Mouse (Mus musculus) lung, embryonic 14.5 days (tissue): ENCODE results near the gene Tex11. TPM values are rescaled to one million over a fixed set of nuclear protein-coding genes. Genes with fewer than 3 reads are reported as not detected.

Experiments used
- ATAC-seq: fragments of 200-750 bp; cut with Nextera tagmentation; 2 replicates; pipeline ENCODE4 v1.8.0; 2017; ENCODE audit warnings: mild to moderate bottlenecking, moderate TSS enrichment, moderate library complexity; ENCODE audit not compliant: insufficient read depth
- DNase-seq: peaks from one replicate; pipeline ENCODE4 v3.0.0-alpha.2; 2015
- H3K27ac ChIP-seq: fragments of 300-500 bp; sonication (generic); 2 replicates; pipeline ENCODE4 v1.5.1; 2014; ENCODE audit warnings: low read depth, mild to moderate bottlenecking, moderate library complexity
- H3K27me3 ChIP-seq: fragments of 300-500 bp; sonication (generic); 2 replicates; pipeline ENCODE4 v1.6.1; 2014; ENCODE audit warnings: low read length, control low read depth; ENCODE audit not compliant: insufficient read depth
- H3K36me3 ChIP-seq: fragments of 300-500 bp; sonication (generic); 2 replicates; pipeline ENCODE4 v1.6.1; 2014; ENCODE audit warnings: control low read depth; ENCODE audit not compliant: insufficient read depth
- H3K4me1 ChIP-seq: fragments of 300-500 bp; sonication (generic); 2 replicates; pipeline ENCODE4 v1.6.1; 2014; ENCODE audit warnings: antibody characterized with exemption, control low read depth; ENCODE audit not compliant: insufficient read depth
- H3K4me2 ChIP-seq: fragments of 300-500 bp; sonication (generic); 2 replicates; pipeline ENCODE4 v1.6.1; 2014; ENCODE audit warnings: mild to moderate bottlenecking
- H3K4me3 ChIP-seq: fragments of 300-500 bp; sonication (generic); 2 replicates; pipeline ENCODE4 v1.5.1; 2014; ENCODE audit warnings: low read depth, low read length
- H3K9ac ChIP-seq: fragments of 300-500 bp; sonication (generic); 2 replicates; pipeline ENCODE4 v1.6.1; 2014
- H3K9me3 ChIP-seq: fragments of 300-500 bp; sonication (generic); 2 replicates; pipeline ENCODE4 v1.6.1; 2016; ENCODE audit warnings: low read depth, low read length, control low read depth
- CTCF ChIP-seq: IDR thresholded peaks from 2 replicates; pipeline ENCODE4 v1.5.1; 2016; ENCODE audit warnings: antibody characterized with exemption, low read depth
- WGBS: fragments of 180-500 bp; shearing (Covaris S2); extraction: QIAGEN DNeasy Blood & Tissue Kit; methylation state at CpG from one replicate; pipeline ENCODE4 v1.1.7; 2014; 5-methylcytosine and 5-hydroxymethylcytosine counted together
- polyA plus RNA-seq: library from polyadenylated mRNA; unstranded; fragments of >200 nt; fragmentation: Nextera tagmentation; extraction: Ambion mirVana; gene quantifications from 2 replicates; pipeline ENCODE4 v1.2.1, GENCODE M21; 2014

The Tex11 gene
- polyA plus RNA-seq, 1 experiment from 2014 or later = 0.45 TPM

- Histone ChIP-seq H3K27ac (peak overlapping the region; percentile 36; the same call in 1 of the 2 replicates), H3K36me3 (peaks cover 13% of the 10 kb centered on the region; the same call in 1 of the 2 replicates)
These were observed 258.8 kb downstream of the Tex11 start for GRCm38 (mm10) chrX:100800643-100801042.

DNA sequence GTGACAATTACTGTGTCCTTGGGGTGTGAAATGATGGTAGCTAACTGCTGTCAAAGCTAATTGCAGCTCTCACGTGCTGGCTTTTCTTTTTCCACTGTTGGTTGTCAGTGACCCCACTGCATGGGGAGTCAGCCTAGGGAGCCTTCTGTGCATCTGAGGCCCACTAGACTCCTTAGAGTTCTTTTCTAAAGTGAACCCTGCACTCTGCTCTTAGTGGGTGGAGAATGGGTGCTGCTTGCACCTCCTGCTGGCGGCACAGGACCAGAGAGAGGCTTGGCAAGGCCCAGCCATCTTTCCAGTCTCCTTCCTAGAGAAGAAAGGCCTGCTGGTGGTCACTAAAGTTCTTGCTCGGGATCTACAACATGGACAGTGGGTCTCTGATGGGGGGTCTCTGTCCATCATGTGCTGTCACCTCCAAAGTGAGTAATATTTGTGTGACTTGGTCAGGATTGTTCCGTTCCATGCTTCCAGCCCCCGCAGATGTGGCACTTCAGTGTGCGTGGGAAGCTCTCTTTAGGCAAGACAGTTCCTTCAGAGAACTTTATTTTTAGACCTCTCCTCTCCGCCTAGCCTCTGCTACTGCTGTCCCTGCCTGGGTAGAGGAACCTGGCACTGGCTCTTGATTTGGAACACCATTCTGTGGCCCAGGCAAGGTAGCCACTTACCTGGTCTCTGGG lies 261.5 kb downstream of the Tex11 start:
- H3K4me1 ChIP-seq = no peaks in the 10 kb centered on the region
- H3K9ac ChIP-seq = no peak overlapping the region
- ATAC-seq (no peak), DNase-seq (no peak)
- no peaks in the 10 kb centered on the region for H3K27me3 ChIP-seq
- H3K36me3 ChIP-seq = peaks cover 11% of the 10 kb centered on the region; the same call in 1 of the 2 replicates
- H3K9me3 ChIP-seq = no peaks in the 10 kb centered on the region
- no peak overlapping the region for H3K4me2 ChIP-seq
- WGBS = 72% methylated on average over 7 of the region's 7 CpGs
- no peak for TF ChIP-seq CTCF
- H3K27ac ChIP-seq = no peak overlapping the region
- H3K4me3 ChIP-seq = no peak overlapping the region

More at GRCm38 (mm10) chrX:100800643-100801042, 258.8 kb downstream of the Tex11 start:
- H3K4me2 ChIP-seq = no peak overlapping the region
- no peak overlapping the region for H3K9ac ChIP-seq
- TF ChIP-seq CTCF = no peak
- H3K4me3 ChIP-seq = no peak overlapping the region
- 30% methylated on average over 2 of the region's 2 CpGs for WGBS
- no peaks in the 10 kb centered on the region for H3K4me1 ChIP-seq
- ATAC-seq = no peak
- no peaks in the 10 kb centered on the region for H3K27me3 ChIP-seq
- DNase-seq = no peak
- H3K9me3 ChIP-seq = no peaks in the 10 kb centered on the region

DNA sequence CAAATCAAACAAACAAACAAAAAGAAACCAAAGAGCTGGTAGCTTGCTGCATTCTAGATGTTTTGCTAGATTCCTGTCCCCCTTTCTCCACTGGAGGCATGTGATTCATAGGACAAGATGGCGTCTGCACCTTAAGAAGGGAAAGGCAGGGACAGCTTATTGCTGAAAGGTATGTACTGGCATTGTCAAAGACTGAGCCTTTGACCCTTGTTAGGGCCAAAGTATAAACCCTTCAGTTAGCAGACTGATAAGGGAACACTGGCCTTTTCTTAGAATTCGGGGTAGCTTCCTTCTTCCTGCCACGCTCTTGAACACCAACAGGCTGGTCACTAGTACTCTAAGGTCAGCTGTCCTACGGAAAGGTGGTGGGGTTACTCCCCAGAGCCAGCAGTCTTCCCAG lies 262.1 kb downstream of the Tex11 start:
- H3K27me3 ChIP-seq = no peaks in the 10 kb centered on the region
- WGBS = 73% methylated on average over 4 of the region's 4 CpGs
- no peak for TF ChIP-seq CTCF

DNA sequence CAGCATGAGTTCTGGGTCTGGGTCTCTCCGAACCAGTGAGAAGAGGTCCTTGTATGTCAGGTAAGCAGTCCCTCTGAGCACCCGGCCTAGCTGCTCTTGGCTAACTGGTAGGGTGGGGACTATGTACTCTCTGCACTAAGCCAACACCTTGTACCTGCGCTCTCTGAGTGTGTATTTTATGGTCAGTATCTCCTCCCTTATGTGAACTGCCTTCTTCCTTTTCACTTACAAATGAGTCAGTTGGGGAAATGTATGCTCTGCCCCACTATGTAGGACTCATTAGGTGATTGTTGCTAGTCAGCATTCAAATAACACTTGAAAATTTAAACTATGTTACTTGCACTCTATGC lies 262.8 kb downstream of the Tex11 start:
- no peak for ATAC-seq
- no peak overlapping the region for H3K4me2 ChIP-seq
- WGBS = 70% methylated on average over 3 of the region's 3 CpGs
- peaks cover 11% of the 10 kb centered on the region; the same call in 1 of the 2 replicates for H3K36me3 ChIP-seq
- H3K4me3 ChIP-seq = no peak overlapping the region
- DNase-seq = no peak
- H3K4me1 ChIP-seq = no peaks in the 10 kb centered on the region
- no peak overlapping the region for H3K9ac ChIP-seq
- H3K9me3 ChIP-seq = no peaks in the 10 kb centered on the region
- no peaks in the 10 kb centered on the region for H3K27me3 ChIP-seq
- no peak for TF ChIP-seq CTCF
- no peak overlapping the region for H3K27ac ChIP-seq

More for the DNA sequence above, 262.1 kb downstream of the Tex11 start:
- ATAC-seq = no peak
- no peak overlapping the region for H3K4me3 ChIP-seq
- no peak overlapping the region for H3K4me2 ChIP-seq
- H3K9me3 ChIP-seq = no peaks in the 10 kb centered on the region
- DNase-seq = no peak
- no peaks in the 10 kb centered on the region for H3K4me1 ChIP-seq
- no peak overlapping the region for H3K27ac ChIP-seq
- peaks cover 11% of the 10 kb centered on the region; the same call in 1 of the 2 replicates for H3K36me3 ChIP-seq
- no peak overlapping the region for H3K9ac ChIP-seq

GRCm38 (mm10) chrX:100796041-100796740 lies 263.3 kb downstream of the Tex11 start:
- Histone ChIP-seq H3K4me3 (no peak overlapping the region), H3K4me1 (no peaks in the 10 kb centered on the region), H3K27me3 (no peaks in the 10 kb centered on the region), H3K9me3 (no peaks in the 10 kb centered on the region), H3K9ac (no peak overlapping the region), H3K36me3 (peaks cover 11% of the 10 kb centered on the region; the same call in 1 of the 2 replicates), H3K27ac (no peak overlapping the region), H3K4me2 (no peak overlapping the region)
- no peak for ATAC-seq
- no peak for TF ChIP-seq CTCF
- no peak for DNase-seq
- 54% methylated on average over 6 of the region's 6 CpGs for WGBS

- WGBS = 55% methylated on average over 4 of the region's 4 CpGs
These were observed 270.1 kb downstream of the Tex11 start for GRCm38 (mm10) chrX:100789322-100789721.

More at GRCm38 (mm10) chrX:100789322-100789721, 270.1 kb downstream of the Tex11 start:
- no peaks in the 10 kb centered on the region for H3K4me1 ChIP-seq
- H3K4me3 ChIP-seq = no peak overlapping the region
- no peak overlapping the region for H3K4me2 ChIP-seq
- no peaks in the 10 kb centered on the region for H3K36me3 ChIP-seq
- ATAC-seq = no peak
- H3K9ac ChIP-seq = no peak overlapping the region
- DNase-seq = no peak
- no peak for TF ChIP-seq CTCF
- H3K27ac ChIP-seq = no peak overlapping the region
- H3K9me3 ChIP-seq = no peaks in the 10 kb centered on the region
- H3K27me3 ChIP-seq = no peaks in the 10 kb centered on the region

Other genes with a start within 250 kb of the Tex11 start
- 0.81 and 1.2 TPM in 2 replicates for gene Slc7a3, start 26.4 kb upstream of the Tex11 start, polyA plus RNA-seq
- 50.4 and 55.1 TPM in 2 replicates for gene Snx12, start 162.9 kb upstream of the Tex11 start, polyA plus RNA-seq
- gene Foxo4, start 194.9 kb upstream of the Tex11 start, polyA plus RNA-seq = 2.5 and 3.1 TPM in 2 replicates
- not detected in 2 replicates for gene Gm614, start 204.3 kb upstream of the Tex11 start, polyA plus RNA-seq
- 17.1 and 17.9 TPM in 2 replicates for gene Il2rg, start 208.6 kb upstream of the Tex11 start, polyA plus RNA-seq
- not detected in 2 replicates for gene Gm20489, start 209.4 kb upstream of the Tex11 start, polyA plus RNA-seq
- gene Med12, start 214.4 kb upstream of the Tex11 start, polyA plus RNA-seq = 44.2 and 50.6 TPM in 2 replicates
- 9.6 and 10.6 TPM in 2 replicates for gene Nlgn3, start 239.5 kb upstream of the Tex11 start, polyA plus RNA-seq